Mouse (Mus musculus) inflammation-experienced regulatory T-cells, adult 16 weeks (primary cell): ENCODE measurements around the gene Gm10192. TPM values are rescaled to one million over a fixed set of nuclear protein-coding genes. Genes with fewer than 3 reads are reported as not detected.

ENCODE experiments used
- polyA plus RNA-seq: library from polyadenylated mRNA; unstranded; fragments of 100-300 nt; shearing (Covaris generic); gene quantifications from one replicate; pipeline ENCODE4 v1.2.1, GENCODE M21; 2017

Gene Gm10192
- polyA plus RNA-seq = not detected

DNA sequence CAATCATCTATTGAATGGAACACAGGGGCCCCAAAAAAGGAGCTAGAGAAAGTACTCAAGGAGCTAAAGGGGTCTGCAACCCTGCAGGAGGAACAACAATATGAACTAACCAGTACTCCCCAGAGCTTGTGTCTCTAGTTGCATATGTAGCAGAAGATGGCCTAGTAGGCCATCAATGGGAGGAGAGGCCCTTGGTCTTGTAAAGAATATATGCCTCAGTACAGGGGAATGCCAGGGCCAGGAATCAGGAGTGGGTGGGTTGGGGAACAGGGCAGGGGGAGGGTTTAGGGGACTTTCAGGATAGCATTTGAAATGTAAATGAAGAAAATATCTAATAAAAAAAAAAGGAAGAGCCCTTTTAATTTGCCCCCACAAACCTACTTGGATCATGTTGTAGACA, at the start of gene Gm10192:
Gene Gm10192 (minus strand): TSS at position 101 of the 400 bp plus-strand sequence.

